Mouse (Mus musculus): ENCODE measurements around the gene Mitd1. TPM values are rescaled to one million over a fixed set of nuclear protein-coding genes. Genes with fewer than 3 reads are reported as not detected.
A peak's percentile ranks its signal among the peaks of the same experiment; 100 is the strongest.

The Mitd1 gene
- total and polyA plus RNA-seq, 3 experiments, result 20.9 to 23.0 TPM; not detected in 1

GRCm38 (mm10) chr1:37867684-37868322 lies 22.4 kb downstream of the Mitd1 start:
- H3K9me3 ChIP-seq (replicated peaks; ENCODE audit: insufficient read depth, low read length), result no peaks in the 10 kb centered on the region
- H3K4me3 ChIP-seq (ENCODE audit: control insufficient read depth in 1 of 2, insufficient read depth in 1 of 2, low read depth in 2 of 2, low read length in 2 of 2), result peak overlapping the region; percentile 43 to 53
- H3K79me2 ChIP-seq (ENCODE audit: control insufficient read depth, insufficient read depth, low read length, poor library complexity), result peaks cover 2% of the 10 kb centered on the region; the same call in 1 of the 2 replicates
- 0 out of 4 replicates have a peak, but pooled peaks cover 0 to 1% of the 10 kb centered on the region in 2 experiments for H3K27me3 ChIP-seq (ENCODE audit: control insufficient read depth in 1 of 2, insufficient read depth in 2 of 2, low read length in 2 of 2)
- H3K4me1 ChIP-seq (ENCODE audit: control insufficient read depth in 1 of 2, insufficient read depth in 2 of 2, low read length in 2 of 2), result peaks cover 5 to 15% of the 10 kb centered on the region in 2 experiments; a peak in 3 of 4 replicates
- TF ChIP-seq SMC3 (IDR thresholded peaks at IDR 0.05; ENCODE audit: low read depth, low read length) (no peak), POLR2A (IDR thresholded peaks at IDR 0.05; ENCODE audit: control insufficient read depth in 1 of 2, insufficient read depth in 1 of 2, low read depth in 1 of 2, low read length in 2 of 2, poor library complexity in 1 of 2) (peak in 1 of 2 experiments; percentile 54; a peak in 2 of 4 replicates), ZMIZ1 (IDR thresholded peaks at IDR 0.05; ENCODE audit: low read depth, low read length) (peak; percentile 74; the same call in 1 of the 2 replicates), TAL1 (IDR thresholded peaks at IDR 0.05; ENCODE audit: low read length) (no peak), TBP (IDR thresholded peaks at IDR 0.05; ENCODE audit: low read depth, low read length) (peak; percentile 91), MXI1 (IDR thresholded peaks at IDR 0.05; ENCODE audit: low read depth, low read length) (peak; percentile 7), SIN3A (IDR thresholded peaks at IDR 0.05; ENCODE audit: low read length) (peak; percentile 30; the same call in 1 of the 2 replicates)
- H3K27ac ChIP-seq (ENCODE audit: control insufficient read depth, low read depth, low read length), result peak overlapping the region; percentile 75
- peak overlapping the region; percentile 59 for H3K9ac ChIP-seq (ENCODE audit: control insufficient read depth, low read depth, low read length, poor library complexity, severe bottlenecking)
- H3K36me3 ChIP-seq (ENCODE audit: control insufficient read depth in 1 of 2, insufficient read depth in 2 of 2, low read length in 2 of 2), result peaks cover 0 to 13% of the 10 kb centered on the region in 2 experiments; a peak in 2 of 4 replicates
- DNase-seq (ENCODE audit: low read depth, low spot score), result peak; percentile 73

GRCm38 (mm10) chr1:37867056-37867455 lies 23.2 kb downstream of the Mitd1 start:
- peak; percentile 90 for DNase-seq (ENCODE audit: low read depth, low spot score)
- Histone ChIP-seq H3K79me2 (ENCODE audit: control insufficient read depth, insufficient read depth, low read length, poor library complexity) (peaks cover 2% of the 10 kb centered on the region; the same call in 1 of the 2 replicates), H3K27ac (ENCODE audit: control insufficient read depth, low read depth, low read length) (no peak overlapping the region), H3K27me3 (ENCODE audit: control insufficient read depth in 1 of 2, insufficient read depth in 2 of 2, low read length in 2 of 2) (peaks cover 1% of the 10 kb centered on the region in 2 experiments; a peak in 2 of 4 replicates), H3K4me3 (ENCODE audit: control insufficient read depth in 1 of 2, insufficient read depth in 1 of 2, low read depth in 2 of 2, low read length in 2 of 2) (no peak overlapping the region; a peak in 1 of 4 replicates), H3K9ac (ENCODE audit: control insufficient read depth, low read depth, low read length, poor library complexity, severe bottlenecking) (no peak overlapping the region), H3K36me3 (ENCODE audit: control insufficient read depth in 1 of 2, insufficient read depth in 2 of 2, low read length in 2 of 2) (peaks cover 0 to 13% of the 10 kb centered on the region in 2 experiments; a peak in 2 of 4 replicates), H3K9me3 (replicated peaks; ENCODE audit: insufficient read depth, low read length) (no peaks in the 10 kb centered on the region), H3K4me1 (ENCODE audit: control insufficient read depth in 1 of 2, insufficient read depth in 2 of 2, low read length in 2 of 2) (peaks cover 5 to 15% of the 10 kb centered on the region in 2 experiments; a peak in 3 of 4 replicates)
- TF ChIP-seq CTCF (IDR thresholded peaks at IDR 0.05 in 2 of 3, conservative IDR thresholded peaks at IDR 0.05 in 1 of 3; ENCODE audit: control insufficient read depth in 1 of 3, insufficient read depth in 1 of 3, low read depth in 2 of 3, low read length in 3 of 3, poor library complexity in 1 of 3, severe bottlenecking in 1 of 3) (peak; percentile 81 to 88 (median 87)), SMC3 (IDR thresholded peaks at IDR 0.05; ENCODE audit: low read depth, low read length) (peak; percentile 75), HCFC1 (IDR thresholded peaks at IDR 0.05; ENCODE audit: low read depth, low read length) (peak; percentile 64), BHLHE40 (IDR thresholded peaks at IDR 0.05; ENCODE audit: borderline replicate concordance, low read depth, low read length) (peak; percentile 44; the same call in 1 of the 2 replicates), MAZ (IDR thresholded peaks at IDR 0.05; ENCODE audit: low read depth, low read length) (peak; percentile 61; the same call in 1 of the 2 replicates), POLR2AphosphoS2 (IDR thresholded peaks at IDR 0.05; ENCODE audit: low read length) (no peak), MYC (IDR thresholded peaks at IDR 0.05; ENCODE audit: low read depth, low read length) (peak; percentile 65; the same call in 1 of the 2 replicates), RAD21 (IDR thresholded peaks at IDR 0.05; ENCODE audit: low read depth, low read length) (peak; percentile 88), ZC3H11A (IDR thresholded peaks at IDR 0.05; ENCODE audit: low read depth, low read length) (peak; percentile 81), USF1 (IDR thresholded peaks at IDR 0.05; ENCODE audit: low read depth, low read length) (0 out of 2 replicates have a peak, but pooled peaks have one; percentile 9), KAT2A (conservative IDR thresholded peaks at IDR 0.05; ENCODE audit: low read depth, low read length) (0 out of 2 replicates have a peak, but pooled peaks have one; percentile 24), MAFK (IDR thresholded peaks at IDR 0.05; ENCODE audit: borderline replicate concordance, low read depth, low read length) (no peak), JUND (IDR thresholded peaks at IDR 0.05; ENCODE audit: low read depth, low read length) (peak; percentile 81; the same call in 1 of the 2 replicates), ELF1 (IDR thresholded peaks at IDR 0.05; ENCODE audit: low read depth, low read length) (0 out of 2 replicates have a peak, but pooled peaks have one; percentile 30), USF2 (IDR thresholded peaks at IDR 0.05; ENCODE audit: borderline replicate concordance in 1 of 2, insufficient read depth in 1 of 2, low read depth in 1 of 2, low read length in 2 of 2) (no peak), ZMIZ1 (IDR thresholded peaks at IDR 0.05; ENCODE audit: low read depth, low read length) (0 out of 2 replicates have a peak, but pooled peaks have one; percentile 36), NRF1 (IDR thresholded peaks at IDR 0.05; ENCODE audit: insufficient read depth, low read depth, low read length, poor library complexity, severe bottlenecking) (no peak), TCF12 (IDR thresholded peaks at IDR 0.05; ENCODE audit: low read depth, low read length) (peak; percentile 25; the same call in 1 of the 2 replicates), UBTF (IDR thresholded peaks at IDR 0.05; ENCODE audit: borderline replicate concordance, insufficient read depth, low read depth, low read length) (no peak), NELFE (IDR thresholded peaks at IDR 0.05; ENCODE audit: low read depth, low read length) (no peak; the same call in 1 of the 2 replicates), EP300 (IDR thresholded peaks at IDR 0.05; ENCODE audit: low read depth in 1 of 2, low read length in 2 of 2) (peak; percentile 27 to 29; a peak in 1 of 4 replicates), ETS1 (IDR thresholded peaks at IDR 0.05; ENCODE audit: low read depth, low read length) (peak; percentile 52; the same call in 1 of the 2 replicates), SIN3A (IDR thresholded peaks at IDR 0.05; ENCODE audit: low read length) (peak; percentile 49; the same call in 1 of the 2 replicates), RCOR1 (IDR thresholded peaks at IDR 0.05; ENCODE audit: low read depth, low read length) (peak; percentile 47; the same call in 1 of the 2 replicates)

All from MEL (cell line).